Mouse (Mus musculus) heart, postnatal 10 days (tissue): ENCODE data around the gene Syap1. TPM values are rescaled to one million over a fixed set of nuclear protein-coding genes. Genes with fewer than 3 reads are reported as not detected.
A peak's percentile ranks its signal among the peaks of the same experiment; 100 is the strongest.
"Not testable (repeated sequence)": the region's sequence is repeated elsewhere in the genome, so short reads cannot be mapped to it uniquely, and the experiment has no call there.

Experiments
- DNase-seq, 2 experiments: peaks; one replicate each; pipeline ENCODE4 v3.0.0; 2021
- intact Hi-C: fragments of 180-260 bp; cut with DNase I; formaldehyde crosslinking; loops from one replicate; pipeline ENCODE4 v1.15.1; 2025
- microRNA-seq, 2 experiments: library from miRNA; unstranded; fragments of <30 nt; microRNA quantifications; one replicate each; pipeline ENCODE4 v1.2.0; 2022
- total RNA-seq, 2 experiments: library from RNA; stranded (reverse); gene quantifications; 2 replicates each; pipeline ENCODE4 v1.2.3; 2021

Gene Syap1
- total RNA-seq, 2 experiments from 2014 or later = 38.6 to 41.8 TPM

GRCm38 (mm10) chrX:162831542-162831941 is 56.7 kb downstream of the Syap1 start:
- no peak for DNase-seq
- intact Hi-C loops = loop anchor here (5.0 kb wide), 1 partner anchor 56 kb away; the partner anchor contains the start of gene Syap1

- no peak for DNase-seq
- intact Hi-C loops = loop anchor here (5.0 kb wide), 1 partner anchor 56 kb away; the partner anchor contains the start of gene Syap1
Measured at GRCm38 (mm10) chrX:162831036-162831435, 57.2 kb downstream of the Syap1 start.

- intact Hi-C loops = loop anchor here (5.0 kb wide), 1 partner anchor 57 kb away; the partner anchor contains the start of gene Syap1
Measured at GRCm38 (mm10) chrX:162830313-162830712, 57.9 kb downstream of the Syap1 start.

GRCm38 (mm10) chrX:162829741-162830140 is 58.5 kb downstream of the Syap1 start:
- DNase-seq = peak in 1 of 2 experiments; percentile 43
- intact Hi-C loops = loop anchor here (5.0 kb wide), 1 partner anchor 58 kb away; the partner anchor contains the start of gene Syap1

More at GRCm38 (mm10) chrX:162830313-162830712, 57.9 kb downstream of the Syap1 start:
- not testable (repeated sequence) for DNase-seq

GRCm38 (mm10) chrX:162829203-162829708 is 59.0 kb downstream of the Syap1 start, which contains the start of gene Txlng:
Gene Txlng, minus strand, starts transcription at chrX:162829454.
- intact Hi-C loops = no loop called here
- DNase-seq = peak; percentile 96 to 97

- intact Hi-C loops = no loop called here
- no peak for DNase-seq
Measured at GRCm38 (mm10) chrX:162828783-162829182, 59.5 kb downstream of the Syap1 start.

GRCm38 (mm10) chrX:162828016-162828415 is 60.2 kb downstream of the Syap1 start:
- intact Hi-C loops = no loop called here
- peak in 1 of 2 experiments; percentile 1 for DNase-seq

Small RNA genes within 50 kb of the gene (microRNA-seq; reads per million reads assigned to microRNA genes)
- gene Mir3473a = 0 reads per million in 2 experiments

Other genes starting within 250 kb of the Syap1 start
- gene Reps2, start 244.8 kb downstream of the Syap1 start, total RNA-seq = 1 to 10 TPM in 1 of 2 experiments, under 1 TPM in 1; 0.79 to 1.2 TPM
- 100 to 1,000 TPM; 208 to 210 TPM for gene Rbbp7, start 128.0 kb downstream of the Syap1 start, total RNA-seq
- 10 to 100 TPM in 1 of 2 experiments, 1 to 10 TPM in 1; 8.9 to 10.1 TPM for gene Txlng, start 59.0 kb downstream of the Syap1 start, total RNA-seq
- 10 to 100 TPM; 30.6 to 30.7 TPM for gene Ctps2, start 12.8 kb upstream of the Syap1 start, total RNA-seq
- not detected for gene S100g, start 76.2 kb upstream of the Syap1 start, total RNA-seq